Mouse (Mus musculus) neural tube, embryonic 11.5 days (tissue): Measurements from ENCODE around the gene Hist1h3b. TPM values are rescaled to one million over a fixed set of nuclear protein-coding genes. Genes with fewer than 3 reads are reported as not detected.

ENCODE experiments used
- ATAC-seq: fragments of 200-750 bp; cut with Nextera tagmentation; 2 replicates; pipeline ENCODE4 v1.8.0; 2017; ENCODE audit warnings: moderate number of reproducible peaks, mild to moderate bottlenecking, moderate TSS enrichment, moderate library complexity; ENCODE audit not compliant: insufficient read depth, low FRiP score, low TSS enrichment
- DNase-seq: peaks from one replicate; pipeline ENCODE4 v3.0.0-alpha.2; 2015; ENCODE audit warnings: low spot score
- H3K27ac ChIP-seq: fragments of 300-500 bp; sonication (generic); 2 replicates; pipeline ENCODE4 v1.5.1; 2014; ENCODE audit warnings: low read depth, mild to moderate bottlenecking, low read length
- H3K27me3 ChIP-seq: fragments of 300-500 bp; sonication (generic); 2 replicates; pipeline ENCODE4 v1.6.1; 2014; ENCODE audit warnings: mild to moderate bottlenecking, low read length, mixed read lengths; ENCODE audit not compliant: control insufficient read depth, insufficient read depth
- H3K36me3 ChIP-seq: fragments of 300-500 bp; sonication (generic); 2 replicates; pipeline ENCODE4 v1.6.1; 2014; ENCODE audit warnings: mild to moderate bottlenecking, low read length, moderate library complexity, mixed read lengths; ENCODE audit not compliant: control insufficient read depth, insufficient read depth
- H3K4me1 ChIP-seq: fragments of 300-500 bp; sonication (generic); 2 replicates; pipeline ENCODE4 v1.6.1; 2014; ENCODE audit warnings: low read length, mixed read lengths; ENCODE audit not compliant: control insufficient read depth, insufficient read depth
- H3K4me2 ChIP-seq: fragments of 300-500 bp; sonication (generic); 2 replicates; pipeline ENCODE4 v1.6.1; 2014; ENCODE audit warnings: low read depth, mild to moderate bottlenecking, moderate library complexity
- H3K4me3 ChIP-seq: fragments of 300-500 bp; sonication (generic); 2 replicates; pipeline ENCODE4 v1.5.1; 2014; ENCODE audit warnings: low read depth, low read length
- H3K9ac ChIP-seq: fragments of 300-500 bp; sonication (generic); 2 replicates; pipeline ENCODE4 v1.6.1; 2014; ENCODE audit warnings: mild to moderate bottlenecking, low read length
- H3K9me3 ChIP-seq: fragments of 300-500 bp; sonication (generic); 2 replicates; pipeline ENCODE4 v1.6.1; 2016; ENCODE audit warnings: low read length; ENCODE audit not compliant: control insufficient read depth
- WGBS: fragments of 180-500 bp; shearing (Covaris S2); extraction: QIAGEN DNeasy Blood & Tissue Kit; methylation state at CpG from one replicate; pipeline ENCODE4 v1.1.7; 2014; 5-methylcytosine and 5-hydroxymethylcytosine counted together
- polyA plus RNA-seq: library from polyadenylated mRNA; unstranded; fragments of >200 nt; fragmentation: Nextera tagmentation; extraction: Ambion mirVana; gene quantifications from 2 replicates; pipeline ENCODE4 v1.2.1, GENCODE M21; 2014

The Hist1h3b gene
- polyA plus RNA-seq, 1 experiment from 2014 or later, result 6.2 TPM

DNA sequence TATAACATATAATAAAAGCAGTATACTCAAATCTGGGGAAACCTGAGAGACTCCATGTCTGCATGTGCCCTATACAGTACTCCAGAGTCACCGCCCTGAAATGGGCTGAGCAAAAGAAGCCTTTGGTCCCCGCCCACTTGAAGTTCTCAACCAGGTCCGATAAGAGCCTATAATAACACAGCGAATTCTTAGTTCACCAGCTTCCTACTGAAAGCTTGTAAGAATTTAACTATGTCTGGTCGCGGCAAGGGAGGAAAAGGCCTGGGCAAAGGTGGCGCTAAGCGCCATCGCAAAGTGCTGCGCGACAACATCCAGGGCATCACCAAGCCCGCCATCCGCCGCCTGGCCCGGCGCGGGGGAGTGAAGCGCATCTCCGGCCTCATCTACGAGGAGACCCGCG is 4.7 kb downstream of the Hist1h3b start, which contains the start of gene Hist1h4b:
Gene Hist1h4b (plus strand): TSS at position 224 of the 400 bp plus-strand sequence.
- no peaks in the 10 kb centered on the region for H3K36me3 ChIP-seq
- H3K27ac ChIP-seq, result peak within 1 kb of the TSS; percentile 80
- peak within 1 kb of the TSS; percentile 50 for H3K4me2 ChIP-seq
- H3K9ac ChIP-seq, result peak within 1 kb of the TSS; percentile 54
- peaks cover 3% of the 10 kb centered on the region; the same call in 1 of the 2 replicates for H3K4me1 ChIP-seq
- peak; percentile 60 for ATAC-seq
- DNase-seq, result peak; percentile 86
- no peaks in the 10 kb centered on the region for H3K27me3 ChIP-seq
- WGBS, result 0% methylated on average over 15 of the region's 22 CpGs
- peak within 1 kb of the TSS; percentile 34 for H3K4me3 ChIP-seq
- no peaks in the 10 kb centered on the region for H3K9me3 ChIP-seq

GRCm38 (mm10) chr13:23757211-23757773 is 5.2 kb downstream of the Hist1h3b start:
- Histone ChIP-seq H3K4me2 (peak overlapping the region; percentile 50), H3K9me3 (no peaks in the 10 kb centered on the region), H3K4me3 (peak overlapping the region; percentile 34), H3K36me3 (no peaks in the 10 kb centered on the region), H3K27me3 (no peaks in the 10 kb centered on the region), H3K27ac (peak overlapping the region; percentile 80), H3K9ac (peak overlapping the region; percentile 54), H3K4me1 (peaks cover 3% of the 10 kb centered on the region; the same call in 1 of the 2 replicates)
- 2% methylated on average over 17 of the region's 23 CpGs for WGBS
- peak; percentile 4; the same call in 1 of the 2 replicates for ATAC-seq
- DNase-seq, result peak; percentile 61

- Histone ChIP-seq H3K9ac (no peak overlapping the region), H3K4me1 (peaks cover 3% of the 10 kb centered on the region; the same call in 1 of the 2 replicates), H3K9me3 (no peaks in the 10 kb centered on the region), H3K4me3 (no peak overlapping the region), H3K36me3 (no peaks in the 10 kb centered on the region), H3K4me2 (no peak overlapping the region; the same call in 1 of the 2 replicates), H3K27me3 (no peaks in the 10 kb centered on the region), H3K27ac (0 out of 2 replicates have a peak overlapping the region, but pooled peaks have one; percentile 27)
- DNase-seq (no peak), ATAC-seq (no peak)
- WGBS, result 46% methylated on average over 3 of the region's 3 CpGs
Observed at GRCm38 (mm10) chr13:23757921-23758320, 5.9 kb downstream of the Hist1h3b start.

- WGBS, result 55% methylated on average over 3 of the region's 3 CpGs
- ATAC-seq, result no peak
- H3K4me2 ChIP-seq, result no peak overlapping the region
- DNase-seq, result no peak
- H3K9ac ChIP-seq, result no peak overlapping the region
- H3K27ac ChIP-seq, result no peak overlapping the region
- peaks cover 3% of the 10 kb centered on the region; the same call in 1 of the 2 replicates for H3K4me1 ChIP-seq
- H3K36me3 ChIP-seq, result no peaks in the 10 kb centered on the region
- H3K9me3 ChIP-seq, result no peaks in the 10 kb centered on the region
- no peak overlapping the region for H3K4me3 ChIP-seq
- H3K27me3 ChIP-seq, result no peaks in the 10 kb centered on the region
Observed at GRCm38 (mm10) chr13:23759251-23759771, 7.2 kb downstream of the Hist1h3b start.

- Histone ChIP-seq H3K4me3 (no peak overlapping the region), H3K27me3 (no peaks in the 10 kb centered on the region), H3K9ac (0 out of 2 replicates have a peak overlapping the region, but pooled peaks have one; percentile 57), H3K9me3 (no peaks in the 10 kb centered on the region), H3K36me3 (no peaks in the 10 kb centered on the region), H3K4me1 (peaks cover 3% of the 10 kb centered on the region; the same call in 1 of the 2 replicates), H3K27ac (peak overlapping the region; percentile 72), H3K4me2 (peak overlapping the region; percentile 70)
- ATAC-seq, result no peak
- no peak for DNase-seq
- WGBS, result 69% methylated on average over 1 of the region's 1 CpGs
Observed at GRCm38 (mm10) chr13:23759916-23760239, 7.8 kb downstream of the Hist1h3b start.

GRCm38 (mm10) chr13:23760240-23760971 is 8.3 kb downstream of the Hist1h3b start:
- DNase-seq (peak; percentile 41), ATAC-seq (peak; percentile 1; the same call in 1 of the 2 replicates)
- Histone ChIP-seq H3K9ac (peak overlapping the region; percentile 57), H3K4me3 (peak overlapping the region; percentile 50), H3K9me3 (no peaks in the 10 kb centered on the region), H3K4me2 (peak overlapping the region; percentile 70), H3K4me1 (peaks cover 3% of the 10 kb centered on the region; the same call in 1 of the 2 replicates), H3K36me3 (no peaks in the 10 kb centered on the region), H3K27ac (peak overlapping the region; percentile 72), H3K27me3 (no peaks in the 10 kb centered on the region)
- 2% methylated on average over 20 of the region's 27 CpGs for WGBS

- Histone ChIP-seq H3K27me3 (no peaks in the 10 kb centered on the region), H3K36me3 (no peaks in the 10 kb centered on the region), H3K9me3 (no peaks in the 10 kb centered on the region), H3K27ac (peak within 1 kb of the TSS; percentile 88), H3K9ac (peak within 1 kb of the TSS; percentile 59), H3K4me3 (peak within 1 kb of the TSS; percentile 50), H3K4me2 (peak within 1 kb of the TSS; percentile 70), H3K4me1 (peaks cover 3% of the 10 kb centered on the region; the same call in 1 of the 2 replicates)
- WGBS, result under 1% methylated on average over 60 of the region's 72 CpGs
- peak; percentile 99 for DNase-seq
- peak; percentile 71 for ATAC-seq
Observed at GRCm38 (mm10) chr13:23760972-23761864, 9.2 kb downstream of the Hist1h3b start, which contains the start of gene Hist1h4a. Hist1h4a (minus strand) TSS chr13:23761230.
